Mouse (Mus musculus): ENCODE results near the gene Dnajc13. TPM values are rescaled to one million over a fixed set of nuclear protein-coding genes. Genes with fewer than 3 reads are reported as not detected.

Dnajc13 gene
- total RNA-seq, 1 experiment from 2014 or later: 49.8 TPM

DNA sequence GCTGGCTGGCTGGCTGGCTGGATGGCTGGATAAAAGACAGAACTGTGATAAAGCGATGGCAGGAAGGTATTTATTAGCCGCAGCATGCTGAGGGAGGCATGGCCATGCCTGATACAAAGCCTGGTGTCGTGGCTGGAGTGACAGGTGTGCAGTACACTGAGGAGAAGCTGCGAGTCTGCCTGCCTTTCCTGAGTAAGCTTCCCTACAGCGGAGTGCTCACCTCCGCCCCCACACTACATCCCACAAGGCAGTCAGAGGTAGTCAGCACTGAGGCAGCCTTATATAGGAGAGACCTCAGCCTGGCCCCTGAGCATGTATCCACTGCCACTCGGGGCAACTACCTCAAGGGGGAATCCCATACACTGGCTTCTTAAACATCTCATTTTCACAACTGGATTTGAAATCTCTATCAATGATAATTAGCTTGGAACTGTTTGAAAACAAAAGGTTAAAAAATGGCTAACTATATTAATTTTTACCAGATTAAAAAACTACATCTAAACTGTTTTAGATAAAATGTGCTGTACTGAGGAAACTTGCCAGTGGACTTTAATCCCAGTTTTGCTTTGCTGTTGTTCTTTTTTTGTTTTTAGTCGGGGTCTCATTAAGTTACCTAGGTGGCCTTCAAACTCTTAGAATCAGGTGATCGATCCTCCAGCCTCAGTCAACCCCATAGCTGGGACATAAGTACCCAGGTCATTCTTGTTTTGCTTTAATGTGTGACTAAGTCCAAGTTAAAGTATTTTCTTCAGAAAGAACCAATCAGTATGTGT is 8.1 kb downstream of the Dnajc13 start:
- no peak for DNase-seq

DNA sequence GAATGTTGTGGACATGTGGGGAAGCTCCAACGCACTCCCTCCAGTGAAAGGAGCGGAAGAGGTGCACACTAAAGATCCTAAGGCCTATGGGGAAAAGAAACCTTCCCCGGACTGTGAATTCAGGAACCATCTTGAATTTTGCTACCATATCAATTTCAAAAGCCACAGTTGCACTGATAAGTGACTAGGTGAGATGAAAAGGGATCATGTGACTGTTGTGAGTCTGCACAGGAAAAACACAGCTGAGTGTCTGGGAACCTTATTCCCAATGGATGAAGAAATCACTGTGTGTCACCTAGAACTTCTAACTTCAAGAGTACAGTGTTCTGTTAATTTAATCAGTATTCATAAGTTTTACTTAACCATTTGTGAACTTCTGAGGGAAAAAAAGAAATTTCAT is 10.1 kb downstream of the Dnajc13 start:
- no peak for DNase-seq

DNA sequence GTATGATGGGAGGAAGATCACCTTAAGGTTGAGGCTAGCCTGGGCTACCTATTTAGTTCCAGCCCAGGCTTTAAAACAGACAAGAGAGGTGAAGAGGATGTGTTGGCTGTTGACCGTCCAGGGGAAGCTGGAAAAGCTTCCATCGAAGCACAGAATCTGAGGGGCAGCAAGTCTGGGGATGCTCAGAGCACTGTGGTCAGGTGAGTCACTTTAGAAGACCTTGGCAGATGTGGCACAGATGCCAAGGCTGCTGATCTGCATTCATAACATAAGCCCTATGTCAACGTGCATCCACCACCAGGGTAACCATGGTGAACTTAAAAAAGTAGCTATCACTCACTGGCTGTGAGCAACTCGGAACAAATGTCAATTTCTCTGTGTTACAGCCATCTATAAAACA is 11.0 kb downstream of the Dnajc13 start:
- DNase-seq: no peak

DNA sequence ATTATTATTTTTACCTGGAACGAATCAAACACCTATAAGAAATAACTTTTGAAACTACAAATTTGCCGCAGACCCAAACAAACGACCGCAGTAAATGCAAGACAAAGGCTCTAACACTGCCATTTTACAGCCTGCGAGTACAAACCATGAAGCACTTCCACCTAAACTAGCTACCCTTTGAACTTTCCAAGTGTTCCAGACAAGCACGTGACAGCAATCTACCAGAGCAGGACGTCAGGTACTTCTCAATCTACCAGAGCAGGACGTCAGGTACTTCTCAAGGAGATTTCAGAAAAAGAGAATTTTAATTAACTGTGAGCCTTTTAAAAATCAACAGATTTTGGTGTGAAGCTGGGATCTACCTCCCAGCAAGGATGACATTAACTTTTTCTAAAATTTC is 11.6 kb downstream of the Dnajc13 start:
- DNase-seq: no peak

DNA sequence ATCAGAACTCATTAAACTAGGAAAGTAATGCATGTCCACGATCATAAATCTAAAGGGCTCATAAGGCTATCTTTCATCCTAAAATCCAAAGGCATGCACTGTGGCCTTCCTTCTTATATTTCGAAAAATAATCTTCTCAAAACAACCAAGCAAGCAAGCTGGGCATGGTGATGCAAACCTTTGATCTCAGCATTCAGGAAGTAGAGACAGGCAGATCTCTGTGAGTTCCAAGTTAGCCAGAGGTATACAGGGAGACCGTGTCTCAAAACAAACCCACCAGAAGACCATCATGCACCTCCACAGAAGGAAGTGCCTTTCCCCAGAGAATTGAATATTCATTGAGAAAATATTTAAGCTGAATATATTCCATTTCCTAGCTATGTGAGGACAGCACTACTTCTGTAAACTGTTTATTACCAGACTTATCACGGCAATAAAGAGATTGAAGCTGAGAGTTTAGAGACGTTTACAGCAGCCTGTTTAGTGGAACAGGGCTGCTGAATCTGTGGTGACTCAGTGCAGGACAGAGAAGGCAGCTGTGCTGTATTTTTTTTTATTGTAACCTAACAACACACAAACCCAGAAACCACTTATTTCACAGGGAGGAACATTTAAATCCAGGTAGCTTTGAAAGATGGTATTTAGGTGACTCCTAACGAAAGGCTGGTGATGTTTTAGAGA is 15.3 kb downstream of the Dnajc13 start:
- DNase-seq: no peak

DNA sequence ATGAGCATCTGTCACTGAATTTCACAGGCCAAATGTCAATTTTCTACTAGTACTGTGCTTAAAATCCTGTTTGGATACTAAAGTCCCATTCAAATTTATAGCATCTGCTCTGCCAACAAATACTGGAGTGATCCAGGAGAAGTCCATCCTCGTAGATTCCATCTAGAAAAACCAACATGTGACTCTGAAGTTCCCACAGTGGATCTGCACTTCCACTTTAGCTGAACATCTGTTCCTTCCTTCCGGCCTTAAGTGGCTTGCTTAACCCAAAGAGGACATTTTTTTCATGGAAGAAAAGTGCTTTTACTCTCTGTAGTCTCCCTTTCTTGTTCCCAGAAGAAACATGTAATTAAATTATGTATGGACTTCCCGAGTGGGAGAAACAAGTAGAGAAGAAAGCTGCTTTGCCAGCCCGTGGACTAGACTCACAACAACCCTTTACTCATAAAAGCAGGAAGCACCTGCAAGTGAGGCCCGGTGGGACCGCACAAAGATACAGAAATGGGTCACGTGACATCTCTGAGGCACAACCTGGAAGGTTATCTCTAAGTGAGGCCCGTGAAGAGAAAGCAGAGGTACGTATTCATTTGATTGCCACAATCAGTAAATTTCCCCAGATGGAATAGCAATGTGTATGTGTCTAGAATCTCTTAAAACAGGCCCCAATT is 18.8 kb downstream of the Dnajc13 start:
- DNase-seq: no peak

DNA sequence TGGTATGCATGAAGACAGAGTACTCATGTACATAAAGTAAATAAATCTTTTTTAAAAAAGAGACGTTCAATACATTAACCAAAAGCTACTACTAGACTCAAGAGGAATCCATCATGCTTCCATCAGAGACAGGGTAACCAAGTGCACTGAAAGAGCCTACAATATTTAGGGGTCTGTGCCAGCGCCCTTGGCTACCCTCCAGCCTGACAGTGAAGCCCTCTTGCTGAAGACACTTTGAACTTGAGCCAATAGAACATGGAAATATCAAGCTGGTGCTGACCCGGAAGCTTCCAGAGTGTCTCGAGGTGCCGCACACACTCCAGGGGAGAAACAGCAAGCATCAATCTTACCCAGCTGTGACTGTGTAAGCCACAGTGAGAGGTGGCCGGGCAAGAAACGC is 22.6 kb downstream of the Dnajc13 start:
- no peak for DNase-seq

DNA sequence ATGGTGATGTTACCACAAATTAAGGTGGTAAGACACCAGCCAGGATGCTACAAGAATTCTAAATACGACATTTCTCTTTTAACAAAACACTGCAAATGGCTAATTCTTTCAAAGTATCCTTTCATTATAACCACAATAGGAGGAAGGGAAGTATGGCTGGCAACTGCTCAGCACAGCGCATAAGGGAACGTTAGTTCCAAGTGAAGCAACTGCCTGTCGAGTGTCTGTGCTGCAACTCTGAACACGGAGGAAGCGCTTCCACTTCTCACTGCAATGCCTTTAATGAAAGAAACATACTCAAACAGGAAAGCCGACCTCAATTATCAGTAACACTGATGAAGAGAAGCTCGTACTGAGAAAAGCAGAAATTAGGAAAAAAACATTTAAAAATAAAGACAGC is 23.7 kb downstream of the Dnajc13 start:
- no peak for DNase-seq

DNA sequence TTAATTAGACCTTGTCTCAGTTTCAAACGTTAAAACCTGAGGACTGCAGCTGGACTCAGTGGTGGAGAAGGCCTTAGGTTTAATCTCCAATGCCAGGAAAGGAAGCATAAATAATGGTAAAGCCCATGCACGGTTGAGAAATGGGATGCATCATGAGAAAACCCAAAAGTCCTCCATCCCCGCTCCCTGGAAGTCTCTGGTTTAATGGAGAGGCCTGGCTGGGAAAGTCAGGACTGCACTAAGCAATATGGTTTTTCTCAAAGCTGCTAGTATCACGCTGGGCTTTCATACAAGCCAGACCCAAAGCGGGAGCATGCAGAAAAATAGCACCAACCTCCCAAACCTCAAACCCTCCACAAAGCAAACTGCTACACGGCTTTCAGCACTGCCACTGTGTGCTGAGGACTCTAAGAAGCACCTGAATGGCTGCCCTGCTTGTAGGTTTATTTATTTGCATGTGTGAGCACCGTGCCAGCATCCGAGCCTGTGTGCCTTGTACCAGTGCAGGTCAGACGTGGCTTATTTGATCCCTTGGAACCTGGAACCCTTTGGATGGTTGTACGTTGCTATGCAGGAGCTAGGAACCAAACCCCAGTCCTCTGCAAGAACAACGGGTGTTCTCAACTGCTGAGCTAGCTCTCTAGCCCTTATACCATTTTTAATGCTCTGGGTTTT is 26.3 kb downstream of the Dnajc13 start:
- no peak for DNase-seq

DNA sequence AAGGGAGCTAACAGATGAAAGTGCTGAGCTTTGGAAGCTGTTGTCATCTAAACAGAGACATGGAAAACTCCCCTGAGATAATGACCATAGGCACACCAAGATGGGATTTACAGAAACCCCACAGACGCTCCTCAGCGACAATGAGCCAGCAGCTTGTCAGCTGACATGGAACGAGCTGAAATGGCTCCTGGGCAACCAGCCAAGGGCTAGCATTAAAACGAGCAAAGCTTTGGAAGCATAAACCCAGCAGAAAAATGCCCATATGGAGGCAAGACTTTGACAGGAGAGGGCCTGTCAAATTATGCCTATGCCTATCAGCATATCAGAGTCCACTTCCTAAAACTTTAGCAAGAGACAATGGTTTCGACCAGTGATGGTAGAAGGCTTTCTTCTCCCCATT is 27.0 kb downstream of the Dnajc13 start:
- DNase-seq: peak; percentile 50

DNA sequence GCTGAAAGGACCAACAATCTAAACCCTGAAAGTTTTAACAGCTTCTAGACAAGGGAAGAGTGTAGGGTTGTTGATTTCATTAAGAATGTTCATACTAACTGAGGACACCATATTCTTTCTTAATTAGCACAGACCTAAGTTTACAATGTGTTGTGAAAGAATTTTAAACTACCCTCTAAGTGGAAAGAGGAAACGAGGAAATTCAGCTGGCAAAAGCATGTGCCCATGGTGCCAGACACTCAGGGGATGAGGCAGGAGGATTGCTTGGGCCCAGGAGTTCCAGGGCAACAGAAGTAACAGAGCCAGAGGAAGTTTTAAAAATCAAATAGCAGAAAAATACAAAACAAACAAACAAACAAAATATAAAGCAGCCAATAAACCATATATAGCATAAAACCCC is 28.9 kb downstream of the Dnajc13 start:
- no peak for DNase-seq

DNA sequence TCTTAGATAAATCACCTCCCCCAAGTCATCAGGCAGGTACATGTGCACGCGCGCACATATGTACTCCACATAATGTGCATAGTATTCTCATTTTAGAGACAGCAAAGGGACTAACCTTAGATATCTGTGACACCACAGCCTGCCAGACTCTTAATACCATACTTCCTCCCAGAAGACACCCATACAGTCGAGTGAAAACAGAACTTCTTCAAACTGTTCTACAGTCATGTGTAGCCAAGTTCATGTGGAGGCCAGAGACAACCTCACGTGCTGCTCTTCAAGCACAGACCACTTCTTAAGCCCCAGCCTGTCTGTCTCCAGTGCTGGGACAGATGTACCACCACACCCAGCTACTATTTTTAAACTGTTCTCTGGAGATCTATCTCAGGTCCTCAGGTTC is 29.7 kb downstream of the Dnajc13 start:
- no peak for DNase-seq

DNA sequence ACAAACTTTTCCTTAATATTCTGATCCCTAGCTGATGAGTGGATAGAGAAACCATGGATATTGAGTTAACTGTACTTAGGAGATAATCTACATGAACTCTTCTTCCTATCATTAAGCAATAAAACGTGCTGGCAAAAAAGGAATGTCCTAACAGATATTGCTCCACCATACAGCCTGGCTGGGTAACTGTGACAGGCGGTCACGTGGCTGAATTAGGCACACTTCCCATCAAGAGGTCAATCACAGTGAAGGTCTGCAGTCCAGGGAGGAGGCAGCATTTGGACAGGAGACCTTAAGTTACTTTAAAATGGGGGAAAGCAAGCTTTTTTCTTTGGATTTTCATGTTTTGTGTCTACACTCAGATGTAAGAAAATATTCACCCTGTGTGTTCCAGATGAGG is 30.7 kb downstream of the Dnajc13 start:
- DNase-seq: peak; percentile 20

DNA sequence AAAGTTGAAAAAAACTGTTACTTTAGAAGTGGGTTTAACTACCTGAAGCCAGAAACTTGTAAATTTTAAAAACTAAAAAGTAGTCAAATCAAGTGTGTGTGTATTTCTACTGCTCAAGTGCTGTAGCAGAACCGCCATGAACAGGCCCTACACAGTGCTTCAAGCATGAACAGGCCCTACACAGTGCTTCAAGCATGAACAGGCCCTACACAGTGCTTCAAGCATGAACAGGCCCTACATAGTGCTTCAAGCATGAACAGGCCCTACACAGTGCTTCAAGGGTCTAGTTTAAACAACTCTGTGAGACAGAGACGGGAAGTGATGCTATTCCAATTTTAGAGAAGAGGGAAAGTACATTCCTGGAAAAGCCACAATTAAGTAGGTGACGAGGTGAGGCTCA is 51.3 kb downstream of the Dnajc13 start:
- no peak for DNase-seq

DNA sequence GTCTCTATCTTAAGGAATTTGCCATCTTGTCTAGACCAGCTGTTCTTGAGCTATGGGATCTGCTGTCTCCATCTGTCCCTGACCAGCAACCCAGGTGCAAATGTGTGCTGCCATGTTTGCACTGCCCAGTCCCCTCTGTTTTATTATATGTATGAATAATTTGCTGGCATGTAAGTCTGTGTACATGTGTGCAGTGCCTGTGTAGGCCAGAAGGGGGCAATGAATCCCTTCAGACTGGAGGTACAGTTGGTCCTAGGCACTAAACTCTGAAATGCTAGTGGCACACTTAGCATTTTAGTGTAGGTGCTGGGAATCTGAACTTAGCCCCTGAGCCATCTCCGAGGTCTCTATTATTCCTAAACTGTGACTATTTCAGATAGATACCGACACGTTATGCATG is 58.9 kb downstream of the Dnajc13 start:
- DNase-seq: peak; percentile 32

DNA sequence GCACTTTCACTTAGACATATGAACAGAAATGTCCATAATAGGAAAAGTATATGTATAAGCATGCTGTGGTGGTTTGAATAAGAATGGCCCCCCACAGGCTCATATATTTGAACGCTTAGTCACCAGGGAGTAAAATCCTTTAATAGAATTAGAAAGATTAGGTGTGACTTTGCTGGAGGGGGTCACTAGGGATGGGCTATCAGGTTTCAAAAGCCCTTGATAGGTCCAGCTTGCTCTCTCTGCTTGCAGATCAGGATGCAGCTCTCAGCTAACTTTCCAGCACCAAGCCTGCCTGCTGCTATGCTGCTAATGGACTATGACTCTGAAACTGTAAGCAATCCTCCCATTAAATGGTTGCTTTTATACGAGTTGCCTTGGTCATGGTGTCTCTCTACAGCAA is 68.2 kb downstream of the Dnajc13 start:
- DNase-seq: no peak

DNA sequence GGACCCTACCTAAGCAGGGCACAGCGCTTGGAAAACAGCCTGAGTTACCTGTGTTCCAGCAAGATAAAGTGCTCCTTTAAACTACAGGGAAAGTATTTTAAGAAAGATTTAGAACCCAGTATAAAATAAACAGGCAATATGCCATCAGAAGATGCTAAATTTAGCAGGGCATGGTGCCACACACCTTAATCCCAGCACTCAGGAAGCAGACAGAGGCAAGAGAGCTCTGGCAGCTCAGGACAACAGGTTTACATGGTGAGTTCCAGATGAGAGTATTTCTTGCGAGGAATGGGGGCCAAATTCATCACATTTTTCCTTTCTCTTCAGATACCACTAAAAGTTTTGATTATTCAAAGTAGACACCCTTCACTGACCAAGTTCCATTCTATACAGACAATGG is 68.8 kb downstream of the Dnajc13 start:
- DNase-seq: no peak

DNA sequence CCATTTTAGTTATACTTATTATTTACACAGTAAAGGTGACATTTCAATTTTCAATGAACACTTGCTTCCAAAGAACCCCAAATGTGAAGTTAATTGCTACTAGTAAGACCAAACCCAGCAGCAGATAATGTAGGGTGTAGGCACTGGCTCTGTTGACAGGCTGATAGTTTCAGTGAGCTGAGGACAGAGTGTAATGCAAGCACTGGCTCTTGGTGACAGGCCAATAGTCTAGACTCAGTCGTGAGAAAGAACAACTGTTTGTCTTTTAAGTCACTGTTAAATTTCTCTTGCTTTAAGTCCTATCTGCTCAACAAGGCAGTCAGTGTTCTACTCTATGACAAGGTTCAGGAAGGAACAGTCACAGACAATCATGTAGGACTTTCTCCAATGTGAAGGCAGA is 69.4 kb downstream of the Dnajc13 start:
- no peak for DNase-seq

DNA sequence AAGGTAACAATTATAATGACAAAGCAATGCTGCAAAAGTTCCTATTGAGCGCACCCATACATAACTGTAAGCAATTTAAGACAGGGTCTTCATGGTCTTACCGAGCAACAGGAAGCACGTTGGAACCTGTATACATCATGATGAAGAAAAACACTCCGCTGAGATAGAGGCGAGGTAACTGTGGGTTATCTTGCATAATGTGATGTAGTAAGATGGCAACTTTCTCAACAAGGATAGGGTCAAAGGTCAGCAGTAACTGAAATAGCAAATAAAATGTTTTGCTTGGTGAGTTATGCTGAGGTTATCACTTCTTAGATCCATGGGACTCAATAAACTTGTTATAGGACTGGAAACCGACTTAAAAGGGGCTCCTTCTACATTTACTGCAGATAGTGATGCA is 70.2 kb downstream of the Dnajc13 start:
- DNase-seq: no peak

DNA sequence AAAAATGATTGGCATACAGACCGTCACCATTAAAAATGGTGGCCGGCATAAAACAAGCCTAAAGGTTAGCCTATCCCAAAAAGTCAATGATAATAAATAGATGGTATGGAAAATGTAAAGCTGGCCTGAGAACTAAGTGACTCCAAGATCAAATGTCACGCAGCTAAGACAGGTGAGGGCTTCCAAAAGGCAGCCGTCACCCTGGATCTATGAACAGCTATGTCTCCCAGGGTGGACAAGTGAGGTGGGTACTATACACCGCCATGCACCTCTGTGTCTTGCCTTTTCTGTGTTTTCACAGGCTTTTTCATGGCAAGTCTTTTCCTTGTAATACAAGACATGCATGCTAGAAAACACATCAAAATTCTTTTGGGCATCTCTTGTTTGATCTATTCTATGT is 73.1 kb downstream of the Dnajc13 start:
- no peak for DNase-seq

DNA sequence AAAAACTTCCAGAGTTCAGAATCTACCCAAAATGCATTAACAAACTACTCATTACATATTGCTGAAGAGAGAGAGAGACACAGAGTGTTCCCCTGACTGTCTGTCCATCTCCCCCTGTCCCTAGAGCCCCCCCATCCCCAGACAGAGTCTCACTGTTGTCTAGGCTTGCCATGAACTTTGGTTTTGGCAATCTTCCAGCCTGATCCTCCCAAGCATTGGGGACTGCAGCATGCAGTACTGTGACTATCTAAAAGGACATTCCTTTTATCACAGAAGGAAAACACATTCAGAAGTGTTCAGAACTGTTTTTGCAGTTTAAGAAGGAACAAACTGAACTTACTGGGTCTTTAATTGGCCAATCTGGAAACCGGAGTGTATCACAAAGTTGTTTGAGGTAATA is 74.0 kb downstream of the Dnajc13 start:
- no peak for DNase-seq

DNA sequence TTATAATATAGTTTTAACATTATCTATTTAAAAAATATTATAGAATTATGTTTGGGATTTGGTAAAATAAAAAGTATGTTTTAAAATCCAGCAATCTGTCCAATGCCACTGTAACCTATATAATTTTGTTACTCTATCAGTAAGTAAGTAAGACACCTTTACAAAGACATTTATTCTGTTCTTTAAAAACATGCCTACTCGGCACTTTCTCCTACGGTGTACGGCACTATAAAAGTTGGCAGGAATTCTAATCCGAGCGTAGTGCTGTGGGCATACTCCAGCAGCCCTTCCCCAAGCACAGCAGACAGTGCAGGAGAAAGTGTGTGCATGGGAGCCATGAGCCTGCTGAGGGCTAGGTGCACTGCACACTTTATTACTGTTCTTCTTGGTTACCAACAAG is 75.7 kb downstream of the Dnajc13 start:
- DNase-seq: no peak

DNA sequence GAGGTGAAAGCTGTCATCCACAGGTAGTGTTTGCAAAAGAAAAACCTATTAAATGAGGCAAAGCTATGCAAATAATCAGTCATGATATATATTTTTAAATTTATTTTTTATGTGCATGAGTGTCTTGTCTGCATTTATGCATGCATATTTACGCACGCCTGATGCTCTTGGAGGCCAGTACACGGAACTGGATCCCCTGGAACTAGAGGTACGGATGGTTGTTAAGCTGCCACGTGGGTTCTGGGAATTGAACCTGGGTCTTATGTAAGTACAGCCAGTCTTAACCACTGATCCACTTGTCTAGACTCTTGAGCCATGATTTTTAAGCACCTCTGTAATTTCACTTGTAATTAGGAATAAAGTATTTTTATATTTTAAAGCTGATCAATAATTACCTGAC is 79.5 kb downstream of the Dnajc13 start:
- DNase-seq: no peak

Data from adrenal gland, postnatal 25 days (tissue).